In genomic region chr7:25486186-25486585, GRCm38 (mm10) we compare ENCODE assay signal across 9 mouse cellular contexts. TPM values are rescaled to one million over a fixed set of nuclear protein-coding genes. Genes with fewer than 3 reads are reported as not detected.
A peak's percentile ranks its signal among the peaks of the same experiment; 100 is the strongest.
DNase-seq lines count a peak whose midpoint lies in the region; ATAC-seq and TF ChIP-seq lines count a peak whose summit lies in the region.
"Had no signal": no experiment of that assay in that cellular context is flagged by ENCODE, and none has a peak within 500 bp of the region (broad histone marks: within the 10 kb centered on the region; RNA-seq: fewer than 3 reads in every experiment).

No protein-coding gene starts in this region.

- H3K9ac ChIP-seq in ES-E14 (ENCODE audit: insufficient read depth, low read depth, low read length, poor library complexity, severe bottlenecking) = no peak overlapping the region
- H3K9ac ChIP-seq: embryonic facial prominence, embryonic 12.5 days had no signal

- in situ Hi-C loops in ES-E14 (cut with MboI; ENCODE audit: low sequenced_read_pairs in 2 of 2, unreplicated experiment in 2 of 2) = loop anchor here in 1 of 2 experiments (25.0 kb wide), 1 partner anchor 101 kb away; no protein-coding TSS in a partner anchor

- TF ChIP-seq CTCF in left cerebral cortex, adult 2 months (IDR thresholded peaks at IDR 0.05) = peak; percentile 52

- H3K36me3 ChIP-seq in ES-E14 (ENCODE audit: control insufficient read depth, insufficient read depth, low read length, poor library complexity, severe bottlenecking) = no peaks in the 10 kb centered on the region
- H3K36me3 ChIP-seq: embryonic facial prominence, embryonic 12.5 days had no signal

- no peaks in the 10 kb centered on the region for H3K4me1 ChIP-seq in ES-E14 (ENCODE audit: control insufficient read depth in 2 of 2, insufficient read depth in 2 of 2, low read length in 2 of 2, poor library complexity in 1 of 2)
- H3K4me1 ChIP-seq: embryonic facial prominence, embryonic 12.5 days had no signal

- no peak for ATAC-seq in cerebellum, adult (ENCODE audit: insufficient number of reproducible peaks, low FRiP score, low TSS enrichment)
- ATAC-seq in frontal cortex, adult (ENCODE audit: low TSS enrichment) = no peak

- H3K4me3 ChIP-seq in left cerebral cortex, adult 2 months = no peak overlapping the region
- no peak overlapping the region for H3K4me3 ChIP-seq in ES-E14 (ENCODE audit: insufficient read depth in 1 of 2, low read depth in 1 of 2, low read length in 2 of 2, poor library complexity in 1 of 2, severe bottlenecking in 1 of 2)
- H3K4me3 ChIP-seq: embryonic facial prominence, embryonic 12.5 days had no signal

- no peak overlapping the region for H3K27ac ChIP-seq in left cerebral cortex, adult 2 months
- H3K27ac ChIP-seq in ES-E14 (ENCODE audit: insufficient read depth, low read depth, low read length, poor library complexity, severe bottlenecking) = no peak overlapping the region
- H3K27ac ChIP-seq: embryonic facial prominence, embryonic 12.5 days had no signal

- no peaks in the 10 kb centered on the region for H3K9me3 ChIP-seq in ES-E14 (ENCODE audit: control insufficient read depth, insufficient read depth, low read depth, low read length)
- H3K9me3 ChIP-seq: embryonic facial prominence, embryonic 12.5 days had no signal

- intact Hi-C loops in left cerebral cortex, adult 2 months (cut with DNase I) = loop anchor here (2.0 to 5.0 kb wide), 2 partner anchors 55 to 111 kb away; no protein-coding TSS in a partner anchor

- DNase-seq in cerebellum, adult 18-20 months = peak; percentile 13 to 14
- peak in 1 of 2 experiments; percentile 19 for DNase-seq in left cerebral cortex, adult 2 months (ENCODE audit: extremely low spot score in 1 of 2, low spot score in 2 of 2)
- DNase-seq in left cerebral cortex, adult 8-10 months (ENCODE audit: low spot score in 2 of 2) = no peak
- DNase-seq in ES-E14 (ENCODE audit: low read depth, low spot score) = no peak
- DNase-seq in kidney, postnatal 25 days = peak; percentile 76 to 78
- DNase-seq in retina, postnatal 1 day = no peak

TF ChIP-seq in ES-E14, 5 proteins besides CTCF, POLR2A, EP300 and RAD21:
- TF ChIP-seq MAFK (IDR thresholded peaks at IDR 0.05; ENCODE audit: insufficient read depth, low read depth, low read length) = 0 out of 2 replicates have a peak, but pooled peaks have one; percentile 22
- no peak for TF ChIP-seq CHD2 (IDR thresholded peaks at IDR 0.05; ENCODE audit: low read depth, low read length)
TF ChIP-seq in ES-E14: peak in this region for 1.

RNA-seq across cellular contexts. Expression of gene Ceacam1, which starts 8.8 kb away (rescaled TPM):
- 1 to 10 TPM; 3.1 to 4.1 TPM for total RNA-seq in left cerebral cortex, adult 2 months (2021)
- 1 to 10 TPM; 2.3 to 3.3 (median 2.8) TPM for total RNA-seq in left cerebral cortex, adult 8-10 months (2022)
- total RNA-seq in ES-E14 (2012; rRNA removed) = 5.6 and 16.0 TPM in 2 replicates

RNA-seq across cellular contexts. Expression of gene Ceacam2, which starts 53.5 kb away (rescaled TPM):
- total RNA-seq in left cerebral cortex, adult 2 months (2021) = under 1 TPM; 0.35 to 0.68 TPM
- under 1 TPM; 0.39 to 0.81 (median 0.64) TPM for total RNA-seq in left cerebral cortex, adult 8-10 months (2022)
- total RNA-seq in ES-E14 (2012; rRNA removed) = 0.31 and 0.53 TPM in 2 replicates

Comparison
In these comparisons a context has a peak if more than half of its experiments do, and no peak if none do; other contexts are left out.
1. DNase-seq: peak in cerebellum, adult 18-20 months (2 of 2) and kidney, postnatal 25 days (2 of 2); none in left cerebral cortex, adult 8-10 months (0 of 2), ES-E14 (single experiment) and retina, postnatal 1 day (single experiment).